Mouse (Mus musculus) stomach, postnatal 0 days (tissue): ENCODE results near the gene Slc30a2. TPM values are rescaled to one million over a fixed set of nuclear protein-coding genes. Genes with fewer than 3 reads are reported as not detected.

ENCODE experiments used
- ATAC-seq: fragments of 200-750 bp; cut with Nextera tagmentation; 2 replicates; pipeline ENCODE4 v1.8.0; 2017; ENCODE audit not compliant: low FRiP score, low TSS enrichment
- DNase-seq: peaks from one replicate; pipeline ENCODE4 v3.0.0-alpha.2; 2016; ENCODE audit warnings: low spot score
- H3K27ac ChIP-seq: fragments of 300-500 bp; sonication (generic); replicated peaks from 2 replicates; pipeline ENCODE4 v1.5.1; 2014; ENCODE audit warnings: mild to moderate bottlenecking, control low read depth
- H3K27me3 ChIP-seq: fragments of 300-500 bp; sonication (generic); 2 replicates; pipeline ENCODE4 v1.6.1; 2014; ENCODE audit warnings: low read length; ENCODE audit not compliant: control insufficient read depth, insufficient read depth
- H3K36me3 ChIP-seq: fragments of 300-500 bp; sonication (generic); 2 replicates; pipeline ENCODE4 v1.6.1; 2014; ENCODE audit warnings: low read length, mixed read lengths; ENCODE audit not compliant: control insufficient read depth, insufficient read depth
- H3K4me1 ChIP-seq: fragments of 300-500 bp; sonication (generic); replicated peaks from 2 replicates; pipeline ENCODE4 v1.6.1; 2014; ENCODE audit warnings: antibody characterized with exemption; ENCODE audit not compliant: control insufficient read depth, insufficient read depth
- H3K4me2 ChIP-seq: fragments of 300-500 bp; sonication (generic); replicated peaks from 2 replicates; pipeline ENCODE4 v1.6.1; 2014; ENCODE audit warnings: low read depth, mild to moderate bottlenecking, control low read depth, moderate library complexity
- H3K4me3 ChIP-seq: fragments of 300-500 bp; sonication (generic); 2 replicates; pipeline ENCODE4 v1.5.1; 2014; ENCODE audit warnings: low read depth, low read length, control low read depth
- H3K9ac ChIP-seq: fragments of 300-500 bp; sonication (generic); 2 replicates; pipeline ENCODE4 v1.6.1; 2014; ENCODE audit warnings: mild to moderate bottlenecking, low read length, control low read depth, mixed read lengths
- H3K9me3 ChIP-seq: fragments of 300-500 bp; sonication (generic); 2 replicates; pipeline ENCODE4 v1.6.1; 2016; ENCODE audit warnings: low read length; ENCODE audit not compliant: control insufficient read depth
- CTCF ChIP-seq: IDR thresholded peaks from 2 replicates; pipeline ENCODE4 v1.5.1; 2016; ENCODE audit warnings: antibody characterized with exemption, low read depth, mild to moderate bottlenecking, moderate library complexity
- EP300 ChIP-seq: optimal IDR thresholded peaks from 2 replicates; pipeline ENCODE3; 2016; ENCODE audit warnings: antibody characterized with exemption
- WGBS: fragments of 180-500 bp; shearing (Covaris S2); extraction: QIAGEN DNeasy Blood & Tissue Kit; methylation state at CpG from one replicate; pipeline ENCODE4 v1.1.7; 2014; 5-methylcytosine and 5-hydroxymethylcytosine counted together
- polyA plus RNA-seq: library from polyadenylated mRNA; unstranded; fragments of >200 nt; fragmentation: Nextera tagmentation; extraction: Ambion mirVana; gene quantifications from 2 replicates; pipeline ENCODE4 v1.2.1, GENCODE M21; 2015

Slc30a2 gene
- polyA plus RNA-seq, 1 experiment from 2014 or later: 0.07 TPM

DNA sequence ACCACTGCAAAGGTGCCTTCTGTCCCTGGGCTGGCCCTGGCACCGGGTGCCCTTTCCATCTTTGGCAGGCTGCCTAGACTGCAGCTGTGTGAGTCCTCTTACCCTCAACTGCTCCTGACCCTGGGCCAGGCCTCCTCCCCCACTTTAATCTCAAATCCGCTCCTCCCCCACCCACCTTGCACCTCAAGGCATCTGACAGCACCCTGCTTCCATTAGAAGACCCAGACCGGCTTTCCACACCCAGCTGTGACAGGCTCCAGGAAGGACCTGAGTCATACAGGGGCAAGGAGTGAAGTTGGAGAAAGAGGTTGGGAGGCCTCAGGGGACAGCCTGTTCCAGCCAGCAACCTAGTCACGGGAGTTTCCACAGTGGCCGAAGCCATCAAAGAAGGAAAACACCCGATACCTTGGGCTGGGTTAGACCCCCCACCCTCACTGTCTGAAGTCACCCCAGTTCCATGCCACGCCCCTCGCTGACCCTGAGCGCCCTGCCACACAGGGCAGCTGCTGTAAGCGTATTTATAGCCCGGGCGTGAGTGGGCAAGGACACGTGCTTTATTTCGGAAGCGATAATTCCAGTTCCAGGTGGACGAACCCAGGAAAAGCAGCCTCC lies 13.0 kb downstream of the Slc30a2 start:
- 32% methylated on average over 16 of the region's 16 CpGs for WGBS
- peak overlapping the region; percentile 63 for H3K27ac ChIP-seq
- H3K4me2 ChIP-seq: no peak overlapping the region
- H3K9me3 ChIP-seq: no peaks in the 10 kb centered on the region
- TF ChIP-seq CTCF (no peak), EP300 (no peak)
- H3K4me1 ChIP-seq: no peaks in the 10 kb centered on the region; the same call in 1 of the 2 replicates
- H3K36me3 ChIP-seq: no peaks in the 10 kb centered on the region
- no peaks in the 10 kb centered on the region for H3K27me3 ChIP-seq
- no peak overlapping the region for H3K4me3 ChIP-seq
- H3K9ac ChIP-seq: no peak overlapping the region
- peak; percentile 84 for DNase-seq
- ATAC-seq: peak; percentile 85

DNA sequence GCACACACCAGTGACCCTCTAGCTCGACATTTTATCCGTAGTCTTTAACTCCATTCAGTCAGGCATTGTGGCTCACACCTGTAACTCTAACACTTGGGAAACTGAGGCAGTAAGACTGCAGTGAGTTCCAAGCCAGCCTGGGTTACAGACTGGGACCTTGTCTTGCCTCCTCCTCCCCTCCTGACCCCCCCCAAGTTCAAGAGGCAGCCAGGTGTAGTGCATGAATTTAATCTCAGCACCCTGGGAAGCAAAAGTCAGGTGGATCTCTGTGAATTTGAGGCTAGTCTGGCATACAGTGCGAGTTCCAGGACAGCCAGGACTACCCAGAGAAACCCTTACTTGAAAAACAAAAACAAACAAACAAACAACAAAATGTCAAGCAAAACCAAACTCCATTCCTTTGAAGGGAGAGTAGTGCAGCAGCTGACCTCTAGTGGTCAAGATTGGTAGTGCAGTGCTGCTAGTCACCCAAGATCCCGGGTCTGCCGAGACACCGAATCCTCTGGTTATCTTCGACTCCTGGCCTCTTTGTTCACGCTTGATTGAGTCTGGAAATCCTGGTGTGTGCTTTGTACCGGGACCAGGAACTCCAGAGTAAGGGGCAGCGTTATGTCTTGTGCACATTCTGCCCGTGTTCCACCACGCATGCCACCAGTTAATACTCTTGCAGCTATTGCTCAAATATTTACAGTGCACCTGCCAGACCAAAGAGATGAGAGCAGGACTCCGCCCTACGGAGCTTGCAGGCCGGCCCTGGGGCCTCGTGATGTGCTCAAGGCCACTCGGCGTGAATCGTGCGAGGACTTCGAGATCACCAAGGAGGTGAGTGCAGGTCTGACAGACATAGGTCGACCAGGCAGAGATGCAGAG lies 13.8 kb downstream of the Slc30a2 start:
- H3K4me2 ChIP-seq: peak overlapping the region; percentile 30; the same call in 1 of the 2 replicates
- TF ChIP-seq EP300 (no peak), CTCF (peak; percentile 97)

DNA sequence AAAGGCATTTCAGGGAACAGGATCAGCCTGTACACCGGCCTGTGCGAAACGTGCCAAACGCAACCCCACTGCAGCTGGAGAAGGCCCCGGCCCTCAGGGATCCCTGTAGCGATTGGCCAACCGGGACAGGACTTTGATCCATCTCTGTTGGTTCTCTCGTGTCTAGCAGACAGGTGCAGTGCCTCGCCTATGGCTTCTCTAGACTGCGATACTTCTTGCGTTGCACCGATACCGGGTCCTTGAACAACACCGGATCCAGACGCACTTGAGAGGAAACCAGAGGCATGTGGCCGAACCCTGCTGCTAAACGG lies 14.4 kb downstream of the Slc30a2 start:
- Histone ChIP-seq H3K4me1 (no peaks in the 10 kb centered on the region; the same call in 1 of the 2 replicates), H3K27ac (0 out of 2 replicates have a peak overlapping the region, but pooled peaks have one; percentile 2), H3K9ac (no peak overlapping the region), H3K9me3 (no peaks in the 10 kb centered on the region), H3K36me3 (no peaks in the 10 kb centered on the region), H3K27me3 (no peaks in the 10 kb centered on the region), H3K4me2 (0 out of 2 replicates have a peak overlapping the region, but pooled peaks have one; percentile 30), H3K4me3 (no peak overlapping the region)
- no peak for ATAC-seq
- TF ChIP-seq EP300: no peak
- no peak for TF ChIP-seq CTCF
- WGBS: 34% methylated on average over 17 of the region's 17 CpGs
- DNase-seq: no peak

More for the DNA sequence above, 13.8 kb downstream of the Slc30a2 start:
- no peaks in the 10 kb centered on the region for H3K27me3 ChIP-seq
- no peaks in the 10 kb centered on the region; the same call in 1 of the 2 replicates for H3K4me1 ChIP-seq
- no peak overlapping the region for H3K4me3 ChIP-seq
- ATAC-seq (peak; percentile 44), DNase-seq (peak; percentile 77)
- no peak overlapping the region for H3K9ac ChIP-seq
- H3K27ac ChIP-seq: peak overlapping the region; percentile 63
- WGBS: 16% methylated on average over 22 of the region's 22 CpGs
- H3K36me3 ChIP-seq: no peaks in the 10 kb centered on the region
- no peaks in the 10 kb centered on the region for H3K9me3 ChIP-seq

DNA sequence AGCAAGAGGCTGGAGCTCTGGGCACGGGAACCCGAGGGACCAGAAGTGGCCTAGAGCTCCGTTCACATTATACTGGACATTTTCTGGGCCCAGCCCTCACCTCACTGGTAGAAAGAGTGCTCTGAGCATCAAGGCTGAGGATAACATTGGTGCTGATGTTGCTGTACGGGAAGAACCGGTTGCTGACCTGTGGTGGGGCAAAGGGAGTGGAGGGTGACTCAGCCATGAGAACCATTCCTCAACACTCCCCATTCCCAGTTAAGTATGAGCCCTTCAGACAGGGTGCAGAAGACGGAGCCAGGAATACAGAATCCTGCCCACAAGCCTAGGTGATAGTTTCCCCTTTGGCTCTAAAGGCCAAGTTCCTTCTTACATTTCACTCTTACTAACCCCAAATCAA lies 16.7 kb downstream of the Slc30a2 start:
- no peak for TF ChIP-seq EP300
- no peak for TF ChIP-seq CTCF
- no peaks in the 10 kb centered on the region for H3K9me3 ChIP-seq
- H3K4me3 ChIP-seq: no peak overlapping the region
- ATAC-seq (no peak), DNase-seq (peak; percentile 35)
- H3K27me3 ChIP-seq: no peaks in the 10 kb centered on the region
- 64% methylated on average over 6 of the region's 6 CpGs for WGBS
- no peaks in the 10 kb centered on the region for H3K4me1 ChIP-seq
- H3K9ac ChIP-seq: no peak overlapping the region
- H3K36me3 ChIP-seq: no peaks in the 10 kb centered on the region
- H3K27ac ChIP-seq: no peak overlapping the region
- H3K4me2 ChIP-seq: no peak overlapping the region

DNA sequence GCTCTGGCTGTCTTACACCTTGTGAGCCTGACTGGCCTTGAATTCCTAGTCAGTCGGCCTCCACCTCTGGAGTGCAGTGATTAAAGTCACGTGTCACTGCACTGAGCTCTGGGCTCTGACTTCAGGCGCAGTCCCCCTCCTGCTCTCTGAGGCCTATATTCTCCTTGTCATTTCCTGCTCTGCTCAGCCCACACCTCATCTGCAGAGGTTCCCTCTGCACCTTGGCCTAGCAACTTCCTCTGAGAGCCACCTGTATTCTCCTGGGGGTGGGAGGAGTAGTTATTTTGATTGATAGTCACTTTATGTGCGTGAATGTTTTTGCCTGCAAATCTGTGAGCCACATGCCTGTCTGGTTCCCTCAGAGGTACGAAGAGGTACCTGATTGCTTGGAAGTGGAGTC lies 18.2 kb downstream of the Slc30a2 start:
- 0 out of 2 replicates have a peak, but pooled peaks have one; percentile 11 for ATAC-seq
- no peak for TF ChIP-seq EP300
- no peak for TF ChIP-seq CTCF

DNA sequence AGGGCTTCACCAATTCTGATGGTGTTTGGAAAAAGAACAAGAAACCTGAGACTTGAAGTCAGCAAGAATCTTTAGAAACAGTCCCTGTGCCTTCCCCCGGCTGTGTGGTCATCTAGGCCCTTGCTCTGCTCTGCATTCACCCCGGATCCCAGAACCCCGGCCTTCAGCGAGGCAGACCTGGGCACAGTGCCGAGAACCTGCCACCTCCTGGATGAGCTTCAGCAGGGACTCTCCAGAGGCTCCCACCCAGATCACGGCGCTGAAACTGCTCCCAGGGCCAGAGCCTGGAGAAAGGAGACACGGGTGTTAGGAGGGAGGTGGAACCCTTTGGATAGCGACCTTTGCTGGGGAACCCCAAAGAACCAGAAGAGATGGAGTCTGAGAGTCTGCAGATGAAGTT lies 19.1 kb downstream of the Slc30a2 start:
- no peaks in the 10 kb centered on the region for H3K27me3 ChIP-seq
- H3K9me3 ChIP-seq: no peaks in the 10 kb centered on the region
- H3K27ac ChIP-seq: no peak overlapping the region
- no peaks in the 10 kb centered on the region for H3K36me3 ChIP-seq
- WGBS: 51% methylated on average over 9 of the region's 9 CpGs
- ATAC-seq (no peak), DNase-seq (no peak)
- no peak overlapping the region for H3K4me2 ChIP-seq
- H3K4me3 ChIP-seq: no peak overlapping the region
- TF ChIP-seq EP300: no peak
- no peaks in the 10 kb centered on the region for H3K4me1 ChIP-seq
- H3K9ac ChIP-seq: no peak overlapping the region

More for the DNA sequence above, 18.2 kb downstream of the Slc30a2 start:
- Histone ChIP-seq H3K4me1 (no peaks in the 10 kb centered on the region), H3K4me2 (no peak overlapping the region), H3K27ac (no peak overlapping the region), H3K4me3 (no peak overlapping the region), H3K9ac (no peak overlapping the region), H3K36me3 (no peaks in the 10 kb centered on the region), H3K27me3 (no peaks in the 10 kb centered on the region), H3K9me3 (no peaks in the 10 kb centered on the region)
- WGBS: 31% methylated on average over 5 of the region's 5 CpGs
- DNase-seq: peak; percentile 31
